Mouse (Mus musculus): ENCODE results near the gene Gpr142.

Gene Gpr142

GRCm38 (mm10) chr11:114844464-114845220 lies 45.9 kb downstream of the Gpr142 start:
- no peak for DNase-seq (ENCODE audit: inconsistent ontology term)

- DNase-seq (ENCODE audit: inconsistent ontology term): no peak
Measured at GRCm38 (mm10) chr11:114846336-114846735, 47.6 kb downstream of the Gpr142 start.

GRCm38 (mm10) chr11:114847008-114847407 lies 48.3 kb downstream of the Gpr142 start:
- no peak for DNase-seq (ENCODE audit: inconsistent ontology term)

- no peak for DNase-seq (ENCODE audit: inconsistent ontology term)
Measured at GRCm38 (mm10) chr11:114849572-114849971, 50.8 kb downstream of the Gpr142 start.

- DNase-seq (ENCODE audit: inconsistent ontology term): peak; percentile 47
Measured at GRCm38 (mm10) chr11:114850066-114850451, 51.3 kb downstream of the Gpr142 start.

- DNase-seq (ENCODE audit: inconsistent ontology term): peak; percentile 85
Measured at GRCm38 (mm10) chr11:114850452-114851268, 51.9 kb downstream of the Gpr142 start, which contains the start of gene Gprc5c. Gprc5c (plus strand) TSS chr11:114851152.

GRCm38 (mm10) chr11:114851269-114851607 lies 52.5 kb downstream of the Gpr142 start:
- DNase-seq (ENCODE audit: inconsistent ontology term): peak; percentile 71

- DNase-seq (ENCODE audit: inconsistent ontology term): peak; percentile 82
Measured at GRCm38 (mm10) chr11:114851608-114852310, 53.0 kb downstream of the Gpr142 start.

GRCm38 (mm10) chr11:114852311-114853173 lies 53.8 kb downstream of the Gpr142 start:
- DNase-seq (ENCODE audit: inconsistent ontology term): peak; percentile 65

- no peak for DNase-seq (ENCODE audit: inconsistent ontology term)
Measured at GRCm38 (mm10) chr11:114853174-114853838, 54.6 kb downstream of the Gpr142 start.

GRCm38 (mm10) chr11:114854581-114854980 lies 55.9 kb downstream of the Gpr142 start:
- DNase-seq (ENCODE audit: inconsistent ontology term): no peak

- DNase-seq (ENCODE audit: inconsistent ontology term): no peak
Measured at GRCm38 (mm10) chr11:114856125-114856524, 57.4 kb downstream of the Gpr142 start.

Data from Muller cell, postnatal 12 days (primary cell).